ENCODE assay signal across 8 mouse cellular contexts in the genomic region with DNA sequence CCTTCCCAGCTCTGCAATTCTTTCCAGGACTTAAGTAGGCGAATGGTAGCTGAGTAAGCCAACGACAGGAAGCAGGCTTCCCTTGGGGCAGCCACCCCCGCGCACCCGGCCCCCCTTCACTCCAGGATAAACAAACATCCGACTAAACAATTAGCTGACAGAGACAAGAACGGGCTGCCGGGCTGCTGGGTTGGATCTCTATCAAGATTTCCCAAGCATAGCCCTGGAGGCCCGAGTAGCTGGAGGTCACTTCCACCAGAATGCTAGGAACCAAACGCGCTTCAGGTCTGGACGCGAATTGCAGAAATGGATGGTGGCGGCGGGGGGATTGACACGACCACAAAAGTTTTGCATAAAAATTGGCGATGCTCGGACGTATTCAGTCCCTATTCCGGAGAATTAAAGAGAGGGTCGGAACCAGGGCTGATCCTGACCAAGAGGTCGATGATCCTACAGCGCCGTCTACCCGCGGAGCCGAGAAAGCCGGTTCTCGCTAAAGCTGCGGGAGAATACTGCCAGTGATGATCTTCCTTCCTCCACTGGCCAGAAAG. TPM values are rescaled to one million over a fixed set of nuclear protein-coding genes. Genes with fewer than 3 reads are reported as not detected.
DNase-seq lines count a peak whose midpoint lies in the region; ATAC-seq lines count a peak whose summit lies in the region.

No protein-coding gene starts in this region.

- H3K4me2 ChIP-seq in liver, embryonic 13.5 days: peak overlapping the region; percentile 50

- DNase-seq in ovary, postnatal 10 days (ENCODE audit: low spot score): peak; percentile 37
- DNase-seq in ovary, adult 18-20 months (ENCODE audit: low spot score): no peak
- DNase-seq in embryo, embryonic 10.5 days (ENCODE audit: low spot score): peak; percentile 82
- peak; percentile 87 to 90 for DNase-seq in heart, adult 18-20 months
- DNase-seq in kidney, adult 18-20 months: peak; percentile 82
- no peak for DNase-seq in liver, embryonic 13.5 days
- peak; percentile 57 for DNase-seq in neural tube, embryonic 10.5 days (ENCODE audit: extremely low spot score, low spot score)
- DNase-seq in thymus, adult 18-20 months: peak; percentile 25 to 44

- no peak overlapping the region for H3K27ac ChIP-seq in liver, embryonic 13.5 days

- no peaks in the 10 kb centered on the region for H3K36me3 ChIP-seq in liver, embryonic 13.5 days

- WGBS in liver, embryonic 13.5 days (ENCODE audit: insufficient replicate concordance): 2% methylated on average over 30 of the region's 30 CpGs

- peaks cover 31% of the 10 kb centered on the region for H3K4me1 ChIP-seq in liver, embryonic 13.5 days (replicated peaks)

- peak overlapping the region; percentile 26 for H3K4me3 ChIP-seq in liver, embryonic 13.5 days (replicated peaks)

- H3K9me3 ChIP-seq in liver, embryonic 13.5 days (replicated peaks): no peaks in the 10 kb centered on the region

- H3K9ac ChIP-seq in liver, embryonic 13.5 days: no peak overlapping the region

- no peak for ATAC-seq in liver, embryonic 13.5 days (ENCODE audit: low read depth)

- peaks cover 38% of the 10 kb centered on the region for H3K27me3 ChIP-seq in liver, embryonic 13.5 days

RNA-seq across cellular contexts. Expression of gene Arhgap35, which starts 3.9 kb away (rescaled TPM):
- 10 to 100 TPM; 31.8 to 33.9 TPM for total RNA-seq in heart, adult 18-20 months (2021)
- polyA plus RNA-seq in liver, embryonic 13.5 days (2015; fragmentation: Nextera tagmentation; extraction: Ambion mirVana): 1.7 and 2.3 TPM in 2 replicates

RNA-seq across cellular contexts. Expression of gene Ceacam15, which starts 56.8 kb away (rescaled TPM):
- total RNA-seq in heart, adult 18-20 months (2021): not detected
- not detected in 2 replicates for polyA plus RNA-seq in liver, embryonic 13.5 days (2015; fragmentation: Nextera tagmentation; extraction: Ambion mirVana)

Comparison
In these comparisons a context has a peak if more than half of its experiments do, and no peak if none do; other contexts are left out.
1. DNase-seq: peak in ovary, postnatal 10 days (single experiment), embryo, embryonic 10.5 days (single experiment), heart, adult 18-20 months (2 of 2), kidney, adult 18-20 months (single experiment), neural tube, embryonic 10.5 days (single experiment) and thymus, adult 18-20 months (2 of 2); none in ovary, adult 18-20 months (single experiment) and liver, embryonic 13.5 days (single experiment).